Mouse (Mus musculus) liver, postnatal 0 days (tissue): ENCODE measurements around the gene Dnajc24.

Experiments used
- CTCF ChIP-seq: sonication (generic); IDR thresholded peaks from 2 replicates; pipeline ENCODE4 v1.5.1; 2016; ENCODE audit warnings: antibody characterized with exemption, low read depth
- EP300 ChIP-seq: IDR thresholded peaks from 2 replicates; pipeline ENCODE4 v1.6.1; 2016; ENCODE audit warnings: antibody characterized with exemption, low read depth, mild to moderate bottlenecking

- TF ChIP-seq CTCF (no peak), EP300 (no peak)
Measured at GRCm38 (mm10) chr2:105987131-105987530, 16.2 kb downstream of the Dnajc24 start.
